Mouse (Mus musculus) lung, postnatal 0 days (tissue): Measurements from ENCODE around the gene Arhgap20.

Experiments
- CTCF ChIP-seq: IDR thresholded peaks from 2 replicates; pipeline ENCODE4 v1.5.1; 2016; ENCODE audit warnings: antibody characterized with exemption, mild to moderate bottlenecking
- EP300 ChIP-seq: IDR thresholded peaks from 2 replicates; pipeline ENCODE4 v1.6.1; 2016; ENCODE audit warnings: antibody characterized with exemption, mild to moderate bottlenecking, control low read depth

DNA sequence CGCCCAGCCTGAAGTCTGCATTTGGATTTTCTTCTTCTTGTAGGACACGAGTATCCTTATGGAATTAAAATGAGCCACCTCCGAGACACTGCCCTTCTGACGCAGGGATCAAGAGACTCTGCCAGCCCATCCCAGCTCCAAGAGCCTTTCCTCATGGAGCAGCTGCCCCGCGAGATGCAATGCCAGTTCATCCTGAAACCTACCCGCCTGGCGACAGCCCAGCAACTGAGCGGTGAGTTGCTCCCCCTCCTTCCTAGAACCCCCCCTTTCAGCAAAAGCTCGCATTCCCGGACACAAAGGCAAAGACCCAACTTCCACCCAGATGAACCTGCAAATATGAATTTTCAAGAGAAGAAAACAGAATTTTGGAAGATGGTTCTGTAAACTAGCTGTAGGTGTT is 66.5 kb downstream of the Arhgap20 start:
- TF ChIP-seq CTCF = no peak
- no peak for TF ChIP-seq EP300
